Mouse (Mus musculus): ENCODE data around the gene Mitf. TPM values are rescaled to one million over a fixed set of nuclear protein-coding genes. Genes with fewer than 3 reads are reported as not detected.

Gene Mitf
- polyA plus RNA-seq, 1 experiment = 2.6 TPM

DNA sequence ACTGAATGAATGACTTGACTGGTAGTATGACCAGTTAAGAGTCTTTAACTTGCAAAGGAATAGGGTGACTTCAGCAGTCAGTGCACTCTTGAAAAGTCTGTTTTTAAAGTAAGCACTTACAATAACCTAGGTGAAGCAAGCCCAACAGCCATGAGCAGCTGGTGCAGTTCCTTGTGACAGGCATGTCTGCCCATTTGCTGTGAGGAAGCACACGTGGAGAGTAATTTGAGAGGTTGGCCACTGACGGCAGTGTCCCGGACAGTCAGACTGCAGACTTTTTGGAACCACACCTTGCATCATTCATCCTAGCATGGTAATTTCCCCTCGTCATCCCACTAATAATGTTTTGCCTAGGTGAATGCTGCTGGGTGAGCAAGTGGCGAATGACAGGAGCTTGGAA lies 12.1 kb downstream of the Mitf start:
- 82% methylated on average over 5 of the region's 5 CpGs for WGBS

DNA sequence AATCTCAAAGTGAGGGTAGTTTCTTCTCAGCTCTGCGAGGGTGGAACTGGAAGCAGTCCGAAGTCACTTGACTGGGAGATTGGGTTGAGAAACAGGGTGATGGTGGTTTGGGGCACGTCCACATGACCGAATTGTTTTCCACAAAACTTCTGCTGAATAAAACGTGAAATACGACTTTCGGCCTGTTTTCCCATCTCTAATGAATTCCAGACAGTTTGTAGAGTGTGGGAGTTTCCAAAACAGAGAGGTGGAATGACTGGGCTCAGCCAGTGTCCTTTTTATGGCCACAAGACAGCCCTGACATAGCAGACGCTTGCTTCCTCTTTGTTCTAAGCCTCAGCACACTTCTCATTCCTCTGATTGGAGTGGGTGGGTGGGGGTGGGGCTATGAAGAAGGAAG lies 13.7 kb downstream of the Mitf start:
- DNase-seq (ENCODE audit: low read depth in 1 of 2, low spot score in 2 of 2) = no peak
- TF ChIP-seq CTCF (IDR thresholded peaks at IDR 0.05; ENCODE audit: extremely low read depth, insufficient read depth, insufficient read length, insufficient replicate concordance) (no peak), POLR2A (IDR thresholded peaks at IDR 0.05; ENCODE audit: low read depth, low read length) (no peak)
- Histone ChIP-seq H3K27ac (ENCODE audit: insufficient read depth, low read length) (no peak overlapping the region), H3K4me3 (ENCODE audit: extremely low read depth, insufficient read depth, insufficient read length) (no peak overlapping the region), H3K27me3 (ENCODE audit: control insufficient read depth, insufficient read depth, low read length) (no peaks in the 10 kb centered on the region), H3K4me1 (ENCODE audit: control insufficient read depth, insufficient read depth, insufficient read length) (no peaks in the 10 kb centered on the region), H3K36me3 (ENCODE audit: control insufficient read depth, insufficient read depth, low read length) (no peaks in the 10 kb centered on the region)
- WGBS = 69% methylated on average over 8 of the region's 8 CpGs

More for the DNA sequence above, 12.1 kb downstream of the Mitf start:
- DNase-seq (ENCODE audit: low read depth in 1 of 2, low spot score in 2 of 2) = no peak
- H3K4me1 ChIP-seq (ENCODE audit: control insufficient read depth, insufficient read depth, insufficient read length) = no peaks in the 10 kb centered on the region
- no peak overlapping the region for H3K27ac ChIP-seq (ENCODE audit: insufficient read depth, low read length)
- H3K4me3 ChIP-seq (ENCODE audit: extremely low read depth, insufficient read depth, insufficient read length) = no peak overlapping the region
- H3K27me3 ChIP-seq (ENCODE audit: control insufficient read depth, insufficient read depth, low read length) = no peaks in the 10 kb centered on the region
- no peaks in the 10 kb centered on the region for H3K36me3 ChIP-seq (ENCODE audit: control insufficient read depth, insufficient read depth, low read length)
- TF ChIP-seq POLR2A (IDR thresholded peaks at IDR 0.05; ENCODE audit: low read depth, low read length) (no peak), CTCF (IDR thresholded peaks at IDR 0.05; ENCODE audit: extremely low read depth, insufficient read depth, insufficient read length, insufficient replicate concordance) (no peak)

DNA sequence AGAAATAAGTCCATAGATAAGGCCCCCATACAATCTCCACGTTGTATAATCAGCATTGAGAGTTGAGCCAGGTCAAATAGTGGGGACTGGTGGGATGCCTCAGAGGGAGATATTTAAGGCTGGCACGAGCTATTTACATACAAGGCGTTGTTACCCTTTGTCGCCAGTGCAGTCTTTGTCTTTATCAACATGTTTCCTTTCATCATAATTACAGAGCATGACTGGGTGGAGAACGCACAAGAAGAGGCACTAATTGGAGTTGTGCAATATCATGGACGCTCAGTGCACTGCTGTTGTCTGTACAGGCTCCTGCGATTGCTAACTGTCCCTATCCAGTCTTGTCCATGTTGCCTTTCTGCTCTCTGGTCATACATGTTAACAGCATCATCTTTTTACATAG lies 15.0 kb downstream of the Mitf start:
- no peaks in the 10 kb centered on the region for H3K4me1 ChIP-seq (ENCODE audit: control insufficient read depth, insufficient read depth, insufficient read length)
- TF ChIP-seq POLR2A (IDR thresholded peaks at IDR 0.05; ENCODE audit: low read depth, low read length) (no peak), CTCF (IDR thresholded peaks at IDR 0.05; ENCODE audit: extremely low read depth, insufficient read depth, insufficient read length, insufficient replicate concordance) (no peak)
- no peak overlapping the region for H3K27ac ChIP-seq (ENCODE audit: insufficient read depth, low read length)
- no peaks in the 10 kb centered on the region for H3K36me3 ChIP-seq (ENCODE audit: control insufficient read depth, insufficient read depth, low read length)
- DNase-seq (ENCODE audit: low read depth in 1 of 2, low spot score in 2 of 2) = no peak
- no peak overlapping the region for H3K4me3 ChIP-seq (ENCODE audit: extremely low read depth, insufficient read depth, insufficient read length)
- 89% methylated on average over 7 of the region's 7 CpGs for WGBS
- H3K27me3 ChIP-seq (ENCODE audit: control insufficient read depth, insufficient read depth, low read length) = no peaks in the 10 kb centered on the region

DNA sequence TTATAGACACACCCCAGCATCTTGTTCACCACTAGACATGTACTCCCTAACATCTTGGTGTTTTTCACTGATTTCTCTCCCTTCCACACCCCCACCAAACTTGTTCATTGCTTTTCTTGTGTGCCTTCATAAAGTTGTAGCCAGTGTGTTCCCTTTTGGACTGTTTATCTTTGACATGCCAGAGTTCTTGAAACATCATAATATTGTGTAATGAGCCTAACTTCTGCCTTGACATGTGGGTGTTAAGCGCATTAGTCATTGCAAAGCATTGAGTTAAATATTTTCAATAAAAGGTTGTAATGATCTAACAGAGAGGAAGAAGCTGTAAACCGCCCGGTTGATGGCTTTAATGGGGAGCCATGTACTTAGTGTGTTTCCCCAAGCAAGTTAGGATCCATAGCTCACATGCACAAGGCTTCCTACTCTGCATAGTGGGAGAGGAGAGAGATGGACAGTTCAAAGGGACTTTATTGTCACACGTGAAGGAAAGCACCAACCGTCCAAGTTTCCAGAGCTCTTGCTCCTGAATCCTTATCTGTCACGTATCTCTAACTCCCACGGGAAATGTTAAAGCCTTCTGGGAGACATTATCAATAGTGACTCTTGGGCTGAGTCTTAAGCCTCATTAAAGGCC lies 19.9 kb downstream of the Mitf start:
- Histone ChIP-seq H3K27me3 (ENCODE audit: control insufficient read depth, insufficient read depth, low read length) (no peaks in the 10 kb centered on the region), H3K36me3 (ENCODE audit: control insufficient read depth, insufficient read depth, low read length) (no peaks in the 10 kb centered on the region), H3K27ac (ENCODE audit: insufficient read depth, low read length) (no peak overlapping the region), H3K4me3 (ENCODE audit: extremely low read depth, insufficient read depth, insufficient read length) (no peak overlapping the region), H3K4me1 (ENCODE audit: control insufficient read depth, insufficient read depth, insufficient read length) (no peaks in the 10 kb centered on the region)
- WGBS = 88% methylated on average over 7 of the region's 7 CpGs
- TF ChIP-seq POLR2A (IDR thresholded peaks at IDR 0.05; ENCODE audit: low read depth, low read length) = no peak
- TF ChIP-seq CTCF (IDR thresholded peaks at IDR 0.05; ENCODE audit: extremely low read depth, insufficient read depth, insufficient read length, insufficient replicate concordance) = no peak
- DNase-seq (ENCODE audit: low read depth in 1 of 2, low spot score in 2 of 2) = no peak

DNA sequence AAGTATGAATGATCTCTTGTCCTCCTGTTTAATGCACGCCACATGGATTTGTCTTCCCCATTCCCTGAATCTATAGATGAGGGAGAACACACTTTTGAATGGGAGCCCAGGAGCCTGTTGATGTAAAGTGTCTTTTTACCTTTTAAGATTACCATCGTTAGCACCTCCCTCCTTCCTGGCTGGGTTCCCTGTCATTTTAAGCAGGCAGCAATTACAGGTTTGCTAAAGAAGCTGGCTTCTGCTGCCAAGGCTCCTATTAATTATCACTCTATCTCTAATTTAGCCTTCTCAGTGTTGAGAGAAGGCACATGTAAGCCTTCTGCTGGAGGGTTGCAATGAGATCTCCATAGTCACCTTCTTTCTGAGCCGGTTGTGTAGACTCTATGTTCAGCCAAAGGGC lies 21.2 kb downstream of the Mitf start:
- no peak overlapping the region for H3K27ac ChIP-seq (ENCODE audit: insufficient read depth, low read length)

DNA sequence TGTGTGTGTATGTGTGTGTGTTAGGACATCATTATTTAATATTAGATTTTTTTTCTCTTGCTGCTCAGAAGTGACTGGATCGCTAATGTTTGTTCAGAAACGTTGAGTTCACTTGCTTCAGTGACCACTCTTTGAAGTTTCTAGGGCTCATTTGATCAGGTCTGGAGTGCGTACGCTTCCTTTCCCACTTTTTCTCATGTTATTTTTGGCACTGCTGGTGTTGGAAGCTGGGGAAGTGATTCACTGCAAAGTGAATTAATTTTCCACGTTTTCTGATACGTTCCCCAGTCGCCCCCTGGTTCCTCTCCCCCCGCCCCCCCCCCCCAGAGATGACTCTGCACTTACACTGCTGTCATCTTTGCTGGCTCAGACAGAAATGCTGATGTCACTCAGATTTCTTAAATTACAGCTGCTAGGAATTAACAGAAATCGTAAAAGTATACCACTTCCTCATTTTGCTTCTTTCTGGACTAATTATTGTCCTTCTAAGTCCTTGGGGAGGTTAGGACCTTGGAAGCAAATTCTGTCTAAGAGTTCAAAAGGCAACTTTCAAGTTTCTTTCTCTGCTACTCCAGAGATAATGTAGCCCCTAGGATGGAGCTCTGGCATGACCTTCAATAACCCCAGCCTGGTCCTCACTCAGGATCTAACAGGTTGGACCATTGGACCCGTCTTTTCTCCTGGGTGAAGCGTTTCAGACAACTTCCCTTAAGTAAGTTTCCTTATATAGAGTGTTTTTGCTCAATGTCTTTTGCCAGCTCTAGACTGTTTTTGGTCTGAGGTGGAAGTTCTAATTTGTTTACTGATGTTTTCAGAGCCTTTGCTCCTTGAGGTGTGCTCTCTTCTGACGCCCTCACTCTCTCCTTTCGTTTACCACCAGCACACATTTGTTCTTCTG lies 22.2 kb downstream of the Mitf start:
- no peak overlapping the region for H3K4me3 ChIP-seq (ENCODE audit: extremely low read depth, insufficient read depth, insufficient read length)
- H3K4me1 ChIP-seq (ENCODE audit: control insufficient read depth, insufficient read depth, insufficient read length) = no peaks in the 10 kb centered on the region
- no peaks in the 10 kb centered on the region for H3K36me3 ChIP-seq (ENCODE audit: control insufficient read depth, insufficient read depth, low read length)
- WGBS = 20% methylated on average over 13 of the region's 13 CpGs
- peak overlapping the region; percentile 14; the same call in 1 of the 2 replicates for H3K27ac ChIP-seq (ENCODE audit: insufficient read depth, low read length)
- H3K27me3 ChIP-seq (ENCODE audit: control insufficient read depth, insufficient read depth, low read length) = no peaks in the 10 kb centered on the region
- no peak for DNase-seq (ENCODE audit: low read depth in 1 of 2, low spot score in 2 of 2)
- TF ChIP-seq CTCF (IDR thresholded peaks at IDR 0.05; ENCODE audit: extremely low read depth, insufficient read depth, insufficient read length, insufficient replicate concordance) (no peak), POLR2A (IDR thresholded peaks at IDR 0.05; ENCODE audit: low read depth, low read length) (no peak)

More for the DNA sequence above, 21.2 kb downstream of the Mitf start:
- Histone ChIP-seq H3K36me3 (ENCODE audit: control insufficient read depth, insufficient read depth, low read length) (no peaks in the 10 kb centered on the region), H3K4me1 (ENCODE audit: control insufficient read depth, insufficient read depth, insufficient read length) (no peaks in the 10 kb centered on the region), H3K4me3 (ENCODE audit: extremely low read depth, insufficient read depth, insufficient read length) (no peak overlapping the region), H3K27me3 (ENCODE audit: control insufficient read depth, insufficient read depth, low read length) (no peaks in the 10 kb centered on the region)
- no peak for TF ChIP-seq CTCF (IDR thresholded peaks at IDR 0.05; ENCODE audit: extremely low read depth, insufficient read depth, insufficient read length, insufficient replicate concordance)
- no peak for DNase-seq (ENCODE audit: low read depth in 1 of 2, low spot score in 2 of 2)
- 88% methylated on average over 3 of the region's 3 CpGs for WGBS

DNA sequence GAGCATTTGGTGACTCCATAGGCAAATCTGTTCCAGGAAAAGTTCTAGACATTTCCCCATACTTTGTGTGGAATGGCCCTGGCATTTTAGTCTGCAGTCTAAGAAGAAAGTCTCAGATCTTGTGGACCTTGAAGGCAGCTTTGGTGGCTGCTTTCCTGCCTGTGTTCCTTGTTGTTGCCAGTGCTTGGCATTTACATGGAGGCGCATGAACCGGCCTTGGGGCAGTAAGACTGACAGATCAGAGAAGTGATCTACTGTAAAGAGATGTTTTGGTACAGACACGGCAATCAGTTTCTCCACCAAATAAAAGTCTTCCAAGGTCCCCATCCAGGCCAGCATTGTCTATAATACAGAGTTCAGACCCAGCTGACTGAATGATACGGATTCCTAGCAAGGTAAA lies 25.6 kb downstream of the Mitf start:
- no peak overlapping the region for H3K4me3 ChIP-seq (ENCODE audit: extremely low read depth, insufficient read depth, insufficient read length)
- no peak for DNase-seq (ENCODE audit: low read depth in 1 of 2, low spot score in 2 of 2)
- H3K36me3 ChIP-seq (ENCODE audit: control insufficient read depth, insufficient read depth, low read length) = no peaks in the 10 kb centered on the region
- H3K27ac ChIP-seq (ENCODE audit: insufficient read depth, low read length) = no peak overlapping the region
- H3K27me3 ChIP-seq (ENCODE audit: control insufficient read depth, insufficient read depth, low read length) = no peaks in the 10 kb centered on the region
- H3K4me1 ChIP-seq (ENCODE audit: control insufficient read depth, insufficient read depth, insufficient read length) = no peaks in the 10 kb centered on the region
- 93% methylated on average over 4 of the region's 4 CpGs for WGBS
- no peak for TF ChIP-seq CTCF (IDR thresholded peaks at IDR 0.05; ENCODE audit: extremely low read depth, insufficient read depth, insufficient read length, insufficient replicate concordance)
- TF ChIP-seq POLR2A (IDR thresholded peaks at IDR 0.05; ENCODE audit: low read depth, low read length) = no peak
